Comparison of ENCODE assay signal across 8 mouse cellular contexts in the genomic region with DNA sequence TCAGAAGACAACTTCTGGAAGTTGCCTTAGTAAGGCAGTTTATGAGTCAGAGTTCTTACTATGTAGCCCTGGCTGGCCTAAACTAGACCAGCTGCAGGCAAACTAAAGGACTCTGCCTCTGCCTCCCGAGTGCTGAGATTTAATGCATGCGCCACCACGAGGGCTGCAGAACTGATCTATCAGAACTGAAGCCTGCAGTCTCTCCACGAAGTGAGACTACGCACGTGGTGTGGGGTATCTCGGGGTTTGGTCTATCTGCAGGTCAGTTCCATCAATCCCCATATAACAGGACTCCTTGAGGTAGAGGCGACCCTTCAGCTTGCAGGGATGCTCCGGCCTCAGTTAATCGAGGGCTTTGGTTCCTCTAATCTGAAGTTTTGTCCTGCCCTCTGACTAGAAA. TPM values are rescaled to one million over a fixed set of nuclear protein-coding genes. Genes with fewer than 3 reads are reported as not detected.
DNase-seq lines count a peak whose midpoint lies in the region; ATAC-seq and TF ChIP-seq lines count a peak whose summit lies in the region.

No protein-coding gene starts in this region.

- H3K9me3 ChIP-seq in heart, embryonic 14.5 days (ENCODE audit: control insufficient read depth, low read length) = no peaks in the 10 kb centered on the region
- no peaks in the 10 kb centered on the region for H3K9me3 ChIP-seq in limb, embryonic 15.5 days

- 0 out of 2 replicates have a peak, but pooled peaks have one; percentile 8 for ATAC-seq in heart, embryonic 14.5 days (ENCODE audit: insufficient number of reproducible peaks, insufficient read depth, low FRiP score, low read depth)
- no peak; the same call in 1 of the 2 replicates for ATAC-seq in limb, embryonic 15.5 days (ENCODE audit: insufficient number of reproducible peaks, low FRiP score, low TSS enrichment, low read depth)
- peak; percentile 7; the same call in 1 of the 2 replicates for ATAC-seq in monocyte, adult 5-6 weeks (replicated peaks; ENCODE audit: insufficient number of reproducible peaks, low FRiP score, low TSS enrichment, poor library complexity, severe bottlenecking)

- H3K9ac ChIP-seq in heart, embryonic 14.5 days (ENCODE audit: low read length) = peak overlapping the region; percentile 92
- peak overlapping the region; percentile 97 for H3K9ac ChIP-seq in limb, embryonic 15.5 days

- H3K4me3 ChIP-seq in testis, adult 2 months (ENCODE audit: control insufficient read depth, low read depth, low read length) = peak overlapping the region; percentile 100
- peak overlapping the region; percentile 67 to 83 for H3K4me3 ChIP-seq in heart, embryonic 14.5 days (ENCODE audit: control insufficient read depth in 1 of 2, insufficient read depth in 1 of 2, low read depth in 1 of 2, low read length in 2 of 2)
- peak overlapping the region; percentile 85 for H3K4me3 ChIP-seq in limb, embryonic 15.5 days

- H3K4me2 ChIP-seq in heart, embryonic 14.5 days (ENCODE audit: low read length) = peak overlapping the region; percentile 88
- H3K4me2 ChIP-seq in limb, embryonic 15.5 days = peak overlapping the region; percentile 82

- no peak for TF ChIP-seq POLR2A in testis, adult 2 months (IDR thresholded peaks at IDR 0.05; ENCODE audit: control insufficient read depth, low read depth, low read length)

- 3% methylated on average over 10 of the region's 10 CpGs for WGBS in heart, embryonic 14.5 days
- 2% methylated on average over 10 of the region's 10 CpGs for WGBS in limb, embryonic 15.5 days

- H3K27me3 ChIP-seq in testis, adult 2 months (ENCODE audit: control insufficient read depth, insufficient read depth, low read length) = no peaks in the 10 kb centered on the region
- no peaks in the 10 kb centered on the region for H3K27me3 ChIP-seq in heart, embryonic 14.5 days (ENCODE audit: control insufficient read depth, insufficient read depth, low read length)
- H3K27me3 ChIP-seq in limb, embryonic 15.5 days = no peaks in the 10 kb centered on the region

- DNase-seq in adrenal gland, postnatal 36 days = peak; percentile 29 to 32
- DNase-seq in adrenal gland, adult 8-10 months = no peak
- no peak for DNase-seq in testis, postnatal 14 days (ENCODE audit: low spot score)
- no peak for DNase-seq in gastrocnemius, postnatal 10 days

- H3K4me1 ChIP-seq in testis, adult 2 months (ENCODE audit: control insufficient read depth, insufficient read depth, low read length) = peaks cover 11% of the 10 kb centered on the region
- H3K4me1 ChIP-seq in heart, embryonic 14.5 days (ENCODE audit: control insufficient read depth in 2 of 2, insufficient read depth in 2 of 2, low read length in 2 of 2) = peaks cover 7 to 15% of the 10 kb centered on the region in 2 experiments
- peaks cover 16% of the 10 kb centered on the region for H3K4me1 ChIP-seq in limb, embryonic 15.5 days

- H3K36me3 ChIP-seq in testis, adult 2 months (ENCODE audit: control insufficient read depth, insufficient read depth, low read length) = no peaks in the 10 kb centered on the region
- peaks cover 11% of the 10 kb centered on the region for H3K36me3 ChIP-seq in heart, embryonic 14.5 days (ENCODE audit: control insufficient read depth, insufficient read depth, low read length)
- H3K36me3 ChIP-seq in limb, embryonic 15.5 days = peaks cover 4% of the 10 kb centered on the region

- peak overlapping the region; percentile 69 for H3K27ac ChIP-seq in testis, adult 2 months (ENCODE audit: control insufficient read depth, insufficient read depth, low read depth, low read length)
- peak overlapping the region; percentile 78 to 84 for H3K27ac ChIP-seq in heart, embryonic 14.5 days (replicated peaks in 1 of 2; ENCODE audit: control insufficient read depth in 1 of 2, insufficient read depth in 1 of 2, low read depth in 2 of 2, low read length in 2 of 2)
- peak overlapping the region; percentile 96 for H3K27ac ChIP-seq in limb, embryonic 15.5 days

- TF ChIP-seq CTCF in testis, adult 2 months (IDR thresholded peaks at IDR 0.05; ENCODE audit: control insufficient read depth, insufficient read depth, insufficient replicate concordance, low read depth, low read length) = no peak

RNA-seq across cellular contexts. Expression of gene Cc2d1b, which starts 0.6 kb away (rescaled TPM):
- 10 to 100 TPM; 34.3 to 50.1 TPM for total RNA-seq in adrenal gland, postnatal 36 days (2021)
- total RNA-seq in adrenal gland, adult 8-10 months (2022) = 10 to 100 TPM; 54.8 to 66.1 (median 59.4) TPM
- 33.9 and 37.8 TPM in 2 replicates for polyA plus RNA-seq in testis, adult 2 months (2012; rRNA removed)
- 13.2 and 14.5 TPM in 2 replicates for polyA plus RNA-seq in heart, embryonic 14.5 days (2014; fragmentation: Nextera tagmentation; extraction: Ambion mirVana)
- 31.2 and 32.1 TPM in 2 replicates for polyA plus RNA-seq in limb, embryonic 15.5 days (2015; fragmentation: Nextera tagmentation; extraction: Ambion mirVana)
- 43.3 to 74.2 TPM (median 57.5 TPM) in 3 replicates for total RNA-seq in monocyte, adult 5-6 weeks (2017)
- 10 to 100 TPM; 20.0 to 24.8 TPM for total RNA-seq in gastrocnemius, postnatal 10 days (2021)

RNA-seq across cellular contexts. Expression of gene Orc1, which starts 39.9 kb away (rescaled TPM):
- under 1 TPM; 0.53 to 0.66 TPM for total RNA-seq in adrenal gland, postnatal 36 days (2021)
- total RNA-seq in adrenal gland, adult 8-10 months (2022) = under 1 TPM; 0.26 to 0.63 (median 0.33) TPM
- polyA plus RNA-seq in testis, adult 2 months (2012; rRNA removed) = 3.4 and 4.1 TPM in 2 replicates
- polyA plus RNA-seq in heart, embryonic 14.5 days (2014; fragmentation: Nextera tagmentation; extraction: Ambion mirVana) = 3.1 and 3.4 TPM in 2 replicates
- 8.1 and 8.2 TPM in 2 replicates for polyA plus RNA-seq in limb, embryonic 15.5 days (2015; fragmentation: Nextera tagmentation; extraction: Ambion mirVana)
- total RNA-seq in monocyte, adult 5-6 weeks (2017) = 0.49 TPM in 1 of 3 replicates, not detected in the others
- total RNA-seq in gastrocnemius, postnatal 10 days (2021) = under 1 TPM; 0.33 to 0.81 TPM

RNA-seq across cellular contexts. Expression of gene Prpf38a, which starts 40.0 kb away (rescaled TPM):
- 10 to 100 TPM; 30.6 to 31.7 TPM for total RNA-seq in adrenal gland, postnatal 36 days (2021)
- total RNA-seq in adrenal gland, adult 8-10 months (2022) = 10 to 100 TPM; 24.1 to 31.1 (median 28.9) TPM
- 11.7 and 14.1 TPM in 2 replicates for polyA plus RNA-seq in testis, adult 2 months (2012; rRNA removed)
- polyA plus RNA-seq in heart, embryonic 14.5 days (2014; fragmentation: Nextera tagmentation; extraction: Ambion mirVana) = 52.7 and 59.8 TPM in 2 replicates
- 77.5 and 77.7 TPM in 2 replicates for polyA plus RNA-seq in limb, embryonic 15.5 days (2015; fragmentation: Nextera tagmentation; extraction: Ambion mirVana)
- 61.5 to 81.5 TPM (median 63.9 TPM) in 3 replicates for total RNA-seq in monocyte, adult 5-6 weeks (2017)
- total RNA-seq in gastrocnemius, postnatal 10 days (2021) = 10 to 100 TPM; 25.1 to 27.6 TPM

Comparison
In these comparisons a context has a peak if more than half of its experiments do, and no peak if none do; other contexts are left out.
1. DNase-seq: peak in adrenal gland, postnatal 36 days (2 of 2); none in adrenal gland, adult 8-10 months (single experiment), testis, postnatal 14 days (single experiment) and gastrocnemius, postnatal 10 days (single experiment).
2. Peak in every context shown above with its lines, with median percentiles within 50 percentile points of each other: H3K27ac ChIP-seq and H3K4me3 ChIP-seq.